Mouse (Mus musculus) fibroblast of lung, adult 2 months (primary cell): ENCODE results near the gene Aspdh.
A peak's percentile ranks its signal among the peaks of the same experiment; 100 is the strongest.

Experiments used
- DNase-seq: peaks from one replicate; pipeline ENCODE4 v3.0.0-alpha.2; 2011; ENCODE audit warnings: low read depth

Gene Aspdh

DNA sequence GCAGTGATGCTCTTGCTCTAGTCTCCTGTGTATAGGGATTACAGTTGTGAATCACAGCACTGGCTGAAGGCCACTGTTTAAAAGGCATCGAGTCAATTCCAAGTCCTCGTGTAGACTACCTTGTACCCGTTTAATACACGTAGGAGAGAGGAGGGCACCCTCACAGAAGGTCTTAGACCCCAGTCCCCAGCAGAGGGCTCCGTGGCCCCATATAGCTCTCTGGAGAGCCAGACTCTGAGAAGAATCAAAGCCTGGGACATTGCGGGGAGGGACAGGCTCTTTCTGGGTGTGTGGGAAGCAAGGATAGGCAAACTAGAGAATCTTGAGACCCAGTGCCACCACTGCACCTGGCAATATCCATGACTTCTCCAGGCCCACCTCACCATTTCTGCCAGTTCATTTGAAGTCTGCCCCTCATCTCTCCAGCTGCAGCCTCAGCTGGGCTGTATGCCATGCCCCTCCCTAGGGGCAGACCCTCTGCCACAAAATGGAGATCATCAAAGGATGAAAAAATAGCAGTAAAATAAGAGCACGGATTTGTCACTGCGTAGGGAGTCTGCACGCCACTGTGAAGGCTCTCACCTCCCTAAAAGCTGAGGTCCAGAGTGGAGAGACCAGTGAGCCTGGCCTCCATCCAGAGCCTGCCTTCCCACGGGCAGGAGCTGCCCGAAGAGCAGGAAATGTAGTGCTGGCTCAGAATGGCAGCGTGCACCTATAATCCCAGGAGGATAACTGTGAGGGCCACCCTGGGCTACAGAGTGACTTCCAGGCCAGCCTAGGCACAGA is 18.9 kb upstream of the Aspdh start:
- no peak for DNase-seq

GRCm38 (mm10) chr7:44453256-44453655 is 11.9 kb upstream of the Aspdh start:
- DNase-seq: no peak

DNA sequence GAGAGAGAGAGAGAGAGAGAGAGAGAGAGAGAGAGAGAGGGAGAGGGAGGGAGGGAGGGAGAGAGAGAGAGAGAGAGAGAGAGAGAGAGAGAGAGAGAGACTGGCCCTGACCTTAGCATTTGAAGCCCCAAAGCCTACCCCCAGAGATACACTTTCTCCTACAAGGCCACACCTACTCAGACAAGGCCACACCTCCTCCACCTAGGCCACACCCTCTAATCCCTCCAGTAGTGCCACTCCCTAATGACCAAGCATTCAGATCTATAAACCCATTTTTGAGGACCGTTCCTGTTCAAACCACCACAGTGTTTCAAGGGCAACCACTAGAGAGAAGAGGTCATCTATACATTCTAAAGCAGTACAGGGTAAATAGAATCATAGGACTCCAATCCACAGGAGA is 8.9 kb upstream of the Aspdh start:
- no peak for DNase-seq

DNA sequence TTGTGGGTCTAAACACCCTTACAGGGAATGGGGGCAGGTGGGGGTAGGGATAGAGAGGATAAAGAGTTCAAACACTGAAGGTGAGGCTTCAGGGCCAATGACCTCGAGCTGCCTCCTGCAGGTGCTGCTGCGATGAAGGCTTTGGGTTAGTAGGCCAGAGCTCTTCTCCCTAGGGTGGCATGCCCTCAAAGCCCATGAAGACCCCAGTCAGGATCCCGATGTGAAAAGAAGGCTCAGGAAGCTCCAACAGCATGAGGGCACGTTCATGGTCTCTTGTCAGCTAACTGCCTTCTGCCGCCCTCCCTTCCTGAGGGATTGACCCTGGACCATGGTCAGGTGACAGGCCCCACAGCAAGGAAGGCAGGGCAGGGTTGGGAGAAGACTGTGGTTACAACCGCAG is 5.1 kb upstream of the Aspdh start:
- DNase-seq: no peak

GRCm38 (mm10) chr7:44460767-44461502 is 4.3 kb upstream of the Aspdh start:
- DNase-seq: no peak

- no peak for DNase-seq
These were observed 3.5 kb upstream of the Aspdh start for GRCm38 (mm10) chr7:44461503-44462217.

DNA sequence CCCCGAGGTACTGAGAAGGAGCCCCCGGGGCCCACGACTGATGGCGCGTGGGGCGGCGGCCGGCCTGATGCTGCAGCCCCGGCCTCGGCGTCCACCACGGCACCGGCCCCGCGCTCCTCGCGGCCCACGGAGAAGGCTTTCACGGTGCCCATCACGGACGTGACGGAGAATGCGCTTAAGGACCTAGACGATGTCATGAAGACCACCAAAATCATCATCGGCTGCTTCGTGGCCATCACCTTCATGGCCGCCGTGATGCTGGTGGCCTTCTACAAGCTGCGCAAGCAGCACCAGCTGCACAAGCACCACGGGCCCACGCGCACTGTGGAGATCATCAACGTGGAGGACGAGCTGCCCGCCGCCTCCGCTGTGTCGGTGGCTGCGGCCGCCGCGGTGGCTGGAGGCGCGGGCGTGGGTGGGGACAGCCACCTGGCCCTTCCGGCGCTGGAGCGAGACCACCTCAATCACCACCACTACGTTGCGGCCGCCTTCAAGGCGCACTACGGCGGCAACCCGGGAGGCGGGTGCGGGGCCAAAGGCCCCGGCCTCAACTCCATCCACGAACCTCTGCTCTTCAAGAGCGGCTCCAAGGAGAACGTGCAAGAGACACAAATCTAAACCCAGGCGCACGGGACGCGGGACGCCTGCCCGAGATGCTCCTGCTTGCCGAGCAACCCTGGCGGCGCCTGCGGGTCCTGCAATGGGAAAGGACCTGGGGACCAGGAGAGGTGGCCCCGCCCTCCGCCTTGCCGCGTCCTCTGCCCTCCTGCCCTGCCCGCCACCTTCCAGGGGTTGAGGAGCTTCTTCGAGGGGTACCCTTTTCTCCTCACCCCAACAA is 2.8 kb upstream of the Aspdh start:
- DNase-seq: no peak

- no peak for DNase-seq
These were observed 2.1 kb upstream of the Aspdh start for GRCm38 (mm10) chr7:44463056-44463425.

GRCm38 (mm10) chr7:44463556-44464225 is 1.5 kb upstream of the Aspdh start:
- no peak for DNase-seq

GRCm38 (mm10) chr7:44464511-44464910 is 680 bp upstream of the Aspdh start:
- no peak for DNase-seq

DNA sequence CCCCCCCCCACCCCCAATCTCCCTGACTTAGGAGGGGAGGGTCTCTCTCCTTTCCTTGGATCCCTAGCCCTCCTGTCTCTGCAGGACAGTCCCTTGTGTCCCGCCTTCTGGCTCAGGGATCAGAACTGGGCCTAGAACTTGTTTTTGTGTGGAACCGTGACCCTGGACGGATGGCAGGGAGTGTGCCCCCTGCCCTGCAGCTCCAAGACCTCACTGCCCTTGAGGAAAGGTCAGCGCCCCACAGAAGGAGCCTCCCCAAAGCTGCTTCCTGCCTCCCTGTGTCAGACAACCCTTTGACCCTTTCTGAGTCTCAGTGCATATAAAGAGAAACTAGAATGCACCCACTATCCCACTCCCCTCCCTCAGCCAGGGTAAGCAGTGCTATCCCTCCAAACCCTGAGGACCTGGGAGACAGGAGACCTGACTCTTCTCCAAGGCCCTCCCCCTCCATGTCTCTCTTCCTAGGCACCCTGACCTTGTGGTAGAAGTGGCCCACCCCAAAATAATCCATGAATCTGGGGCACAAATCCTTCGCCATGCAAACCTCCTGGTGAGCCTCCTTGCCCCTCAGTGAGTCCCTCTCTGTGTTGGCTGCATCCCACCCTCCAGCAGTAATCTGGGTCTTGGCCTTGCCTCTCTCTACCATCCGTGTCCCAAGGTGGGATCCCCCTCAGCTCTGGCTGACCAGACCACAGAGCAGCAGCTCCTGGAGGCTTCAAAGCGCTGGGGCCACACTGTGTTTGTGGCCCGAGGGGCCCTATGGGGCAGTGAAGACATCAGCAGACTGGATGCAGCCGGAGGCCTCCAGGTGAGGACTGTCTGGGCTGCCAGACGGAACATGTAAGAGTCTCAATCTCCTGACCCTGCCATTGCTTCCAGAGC is 1.1 kb downstream of the Aspdh start:
- no peak for DNase-seq

GRCm38 (mm10) chr7:44466888-44467311 is 1.7 kb downstream of the Aspdh start:
- no peak for DNase-seq

DNA sequence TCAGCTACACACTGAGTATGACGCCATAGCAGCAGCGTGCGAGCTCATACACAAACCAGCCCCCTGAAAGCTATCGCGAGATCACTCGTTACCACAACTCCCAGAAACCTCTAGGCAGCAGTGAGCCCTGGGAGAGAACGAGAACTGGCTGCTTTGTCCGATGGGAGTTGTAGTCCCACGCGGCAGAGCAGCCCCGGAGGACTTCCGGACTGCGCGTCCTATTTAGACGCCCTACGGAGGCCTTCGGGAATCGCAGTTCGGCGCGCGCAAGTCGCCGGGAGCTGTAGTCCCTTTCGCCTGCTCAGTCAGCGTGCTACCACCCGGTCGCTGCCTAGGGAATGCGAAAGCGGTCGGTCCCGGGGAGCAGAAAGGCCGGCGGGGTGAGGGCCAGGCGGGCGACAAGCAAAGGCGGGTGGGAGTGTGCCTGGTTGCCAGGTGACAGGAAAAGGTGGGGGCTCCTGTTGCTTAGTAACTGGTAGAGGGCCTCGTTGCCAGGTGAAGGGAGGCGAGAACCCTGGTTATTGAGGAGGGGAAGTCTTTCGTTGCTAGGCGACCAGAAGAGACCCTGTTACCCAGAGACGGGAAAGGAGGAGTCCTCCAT is 2.7 kb downstream of the Aspdh start, which contains the start of gene Josd2:
Gene Josd2, plus strand, starts transcription at position 170 of the 601 bp plus-strand sequence.
- DNase-seq: peak; percentile 98

GRCm38 (mm10) chr7:44468644-44469285 is 3.6 kb downstream of the Aspdh start:
- DNase-seq: no peak

DNA sequence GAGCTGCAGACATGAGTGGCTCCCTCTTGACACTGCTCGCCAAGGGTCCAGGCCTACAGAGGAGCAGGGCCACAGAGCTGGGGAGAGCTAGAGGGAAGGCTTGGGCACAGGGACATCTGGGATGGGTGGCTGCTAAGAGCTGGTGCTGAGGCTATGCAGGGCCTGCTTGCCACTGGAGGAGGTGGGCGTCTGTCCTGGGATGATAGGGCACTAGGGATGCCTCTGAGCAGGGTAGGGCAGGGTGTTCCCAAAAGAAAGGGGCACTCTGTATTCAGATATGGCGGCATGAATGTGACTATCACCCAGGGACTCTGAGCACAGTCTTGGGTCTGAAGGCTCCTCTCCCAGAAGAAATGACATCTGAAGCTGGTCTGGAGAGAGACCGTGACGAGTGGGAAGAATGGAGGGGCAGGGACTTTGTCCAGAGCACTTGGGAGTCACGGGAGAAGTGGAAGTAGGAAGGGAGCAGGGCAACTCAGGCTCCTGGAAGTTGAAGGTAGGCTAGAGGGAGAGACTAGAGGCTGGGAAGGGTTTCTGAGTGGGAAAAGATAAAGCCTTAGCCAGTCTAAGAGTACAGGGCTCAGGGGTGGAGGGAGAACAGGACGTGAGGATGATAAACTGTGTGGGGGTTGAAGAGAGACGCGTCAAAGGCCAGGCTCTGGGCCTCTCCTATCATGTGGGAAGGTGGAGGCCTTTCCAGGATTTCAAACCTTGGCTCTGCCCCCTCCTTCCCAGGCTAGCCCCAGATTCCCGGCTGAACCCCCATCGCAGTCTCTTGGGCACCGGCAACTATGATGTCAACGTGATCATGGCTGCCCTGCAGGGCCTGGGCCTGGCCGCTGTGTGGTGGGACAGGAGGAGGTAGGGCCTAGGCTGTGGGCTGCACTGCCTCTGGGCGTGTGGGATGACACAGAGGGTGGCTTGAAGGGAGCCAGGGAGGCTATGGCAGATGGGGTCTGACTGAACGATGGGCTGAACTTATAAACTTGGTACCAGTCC is 4.8 kb downstream of the Aspdh start:
- DNase-seq: no peak

DNA sequence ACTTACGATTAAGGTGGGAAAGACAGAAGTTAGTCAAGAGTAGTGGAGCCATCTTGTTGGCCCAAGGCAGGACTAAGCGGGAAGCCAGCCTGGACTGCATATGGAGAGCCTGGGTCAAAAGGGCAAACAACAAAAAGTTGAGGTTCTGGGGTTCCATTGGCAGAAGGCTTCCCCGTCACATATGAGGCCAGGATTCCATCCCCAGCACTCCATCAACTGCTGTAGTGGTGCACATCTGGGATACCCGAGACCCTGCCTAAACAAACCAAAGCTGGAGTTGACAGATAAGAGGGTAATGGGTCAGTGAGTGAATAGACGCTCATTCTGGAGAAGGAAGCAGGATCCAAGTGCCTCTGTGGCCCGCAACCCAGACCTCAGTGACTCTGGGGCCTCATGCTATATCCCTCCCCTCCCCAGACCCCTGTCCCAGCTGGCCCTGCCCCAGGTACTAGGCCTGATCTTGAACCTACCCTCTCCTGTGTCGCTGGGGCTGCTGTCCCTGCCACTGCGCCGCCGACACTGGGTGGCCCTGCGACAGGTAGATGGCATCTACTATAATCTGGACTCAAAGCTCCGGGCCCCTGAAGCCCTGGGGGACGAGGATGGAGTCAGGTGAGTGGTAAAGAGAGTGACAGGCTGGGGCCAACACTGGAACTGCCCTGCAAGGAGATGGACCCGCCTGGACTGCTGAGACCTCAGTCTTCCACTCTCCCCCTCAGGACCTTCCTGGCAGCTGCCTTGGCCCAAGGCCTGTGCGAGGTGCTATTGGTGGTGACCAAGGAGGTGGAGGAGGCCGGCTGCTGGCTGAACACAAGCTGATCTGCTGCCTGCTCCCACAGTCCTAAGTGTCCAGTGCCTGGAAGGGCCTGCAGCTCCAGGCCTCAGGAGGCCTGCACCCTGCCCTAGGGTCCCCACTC is 5.8 kb downstream of the Aspdh start:
- no peak for DNase-seq
